Mouse (Mus musculus): ENCODE results near the gene Kcnj4.

The Kcnj4 gene

DNA sequence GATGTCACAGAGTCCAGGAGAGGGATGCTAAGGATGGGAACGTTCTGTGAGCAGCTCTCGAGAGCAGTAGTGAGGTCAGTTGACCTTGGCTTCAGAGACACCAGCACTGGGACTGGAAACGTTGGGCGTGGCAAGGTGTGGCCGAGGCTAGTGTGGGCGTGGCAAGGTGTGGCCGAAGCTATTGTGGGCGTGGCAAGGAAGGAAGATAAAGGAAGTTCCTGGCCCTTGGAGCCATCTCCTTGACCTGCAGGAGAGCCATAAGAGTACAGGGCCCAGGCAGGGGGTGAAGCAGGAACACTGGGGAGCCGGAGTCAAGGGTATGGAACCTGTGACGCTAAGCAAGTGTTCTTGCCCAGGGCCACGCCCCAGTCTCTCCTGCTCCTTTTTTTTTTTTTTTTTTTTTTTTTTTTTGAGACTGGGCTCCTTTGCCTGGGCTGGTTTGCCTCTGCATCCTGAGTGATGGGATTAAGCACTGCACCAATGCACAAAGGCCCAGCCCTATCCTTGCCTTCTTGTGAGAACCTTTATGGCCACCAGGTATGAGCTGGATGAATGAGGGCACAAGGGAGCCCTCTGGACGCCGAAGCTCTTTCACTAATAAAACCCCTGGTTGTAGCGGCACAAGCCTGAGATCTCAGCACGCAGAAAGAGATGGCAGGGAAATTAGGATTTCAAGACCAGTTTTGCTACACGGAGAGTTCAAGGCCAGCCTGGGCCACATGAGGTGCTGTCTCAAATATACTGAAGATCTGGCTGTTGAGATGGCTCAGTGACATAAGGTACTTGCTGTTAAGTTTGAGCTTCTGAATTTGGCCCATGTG lies 14.6 kb upstream of the Kcnj4 start:
- POLR2A ChIA-PET, result interaction anchor here in 3 of 4 experiments (0.5 to 3.7 kb wide), 32 partner anchors 8 to 736 kb away, joined by 3 to 41 read pairs (median 4); partner anchors contain the start of genes Ddx17 (in 3 of the 3), Dmc1 (in 2 of the 3) and Kcnj4 (in 1 of the 3)
- CTCF ChIA-PET, result interaction anchor here in 3 of 4 experiments (0.5 to 1.2 kb wide), 6 partner anchors 26 to 669 kb away, joined by 3 to 5 read pairs (median 4); partner anchors contain the start of genes Cby1 (in 1 of the 3), Ddx17 (in 1 of the 3) and Fam227a (in 1 of the 3)

DNA sequence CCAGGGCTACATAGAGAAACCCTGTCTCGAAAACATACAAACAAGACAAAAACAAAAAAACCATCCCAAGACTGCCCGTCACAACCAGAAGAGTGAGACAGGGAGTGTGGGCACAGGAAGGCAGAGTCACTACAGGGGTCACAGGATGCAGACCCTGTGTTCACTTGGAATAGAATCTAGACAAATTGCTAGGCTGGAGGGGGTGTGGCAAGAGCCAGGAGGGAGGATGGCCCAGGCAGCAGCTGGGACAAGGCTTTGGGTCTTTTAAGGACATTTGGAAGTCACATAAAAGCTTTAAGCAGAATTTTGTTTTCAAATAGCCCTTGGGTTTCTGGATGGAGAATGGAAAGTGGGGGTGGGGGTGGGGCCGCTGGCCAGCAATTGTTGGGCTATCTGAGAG lies 13.5 kb upstream of the Kcnj4 start:
- ChIA-PET POLR2A (interaction anchor here (0.6 to 3.7 kb wide), 20 partner anchors 9 to 555 kb away, joined by 3 to 41 read pairs (median 6); partner anchors contain the start of genes Ddx17 (in 3 of the 4), Dmc1 (in 1 of the 4) and Kcnj4 (in 1 of the 4)), CTCF (interaction anchor here in 1 of 4 experiments (1.2 kb wide), 1 partner anchor 140 kb away, joined by 4 read pairs; the partner anchor contains the start of genes Cby1 and Fam227a)

DNA sequence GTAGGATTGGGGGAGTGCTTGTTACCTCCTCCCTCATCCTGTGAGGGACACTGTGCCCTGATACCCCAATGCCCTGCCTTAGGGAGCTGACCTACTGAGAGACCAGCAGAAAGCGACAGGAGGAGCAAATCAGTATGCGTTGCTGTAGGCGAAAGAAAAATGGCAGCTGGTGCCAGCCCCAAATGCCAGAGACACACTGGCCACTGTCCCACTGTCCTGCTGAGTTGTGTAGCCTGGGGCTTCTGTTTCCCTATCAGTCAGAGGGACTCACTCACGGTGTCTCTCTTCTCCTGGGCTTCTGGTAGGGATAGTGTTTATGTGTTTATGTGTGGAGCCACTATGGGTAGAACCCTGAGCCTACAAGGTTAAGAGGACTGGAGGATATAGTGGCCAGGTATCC lies 12.7 kb upstream of the Kcnj4 start:
- ChIA-PET CTCF (no interaction called here), POLR2A (interaction anchor here in 2 of 4 experiments (0.7 to 4.8 kb wide), 11 partner anchors 10 to 36 kb away, joined by 3 to 48 read pairs (median 14); partner anchors contain the start of genes Ddx17 (in 1 of the 2) and Kcnj4 (in 1 of the 2))

DNA sequence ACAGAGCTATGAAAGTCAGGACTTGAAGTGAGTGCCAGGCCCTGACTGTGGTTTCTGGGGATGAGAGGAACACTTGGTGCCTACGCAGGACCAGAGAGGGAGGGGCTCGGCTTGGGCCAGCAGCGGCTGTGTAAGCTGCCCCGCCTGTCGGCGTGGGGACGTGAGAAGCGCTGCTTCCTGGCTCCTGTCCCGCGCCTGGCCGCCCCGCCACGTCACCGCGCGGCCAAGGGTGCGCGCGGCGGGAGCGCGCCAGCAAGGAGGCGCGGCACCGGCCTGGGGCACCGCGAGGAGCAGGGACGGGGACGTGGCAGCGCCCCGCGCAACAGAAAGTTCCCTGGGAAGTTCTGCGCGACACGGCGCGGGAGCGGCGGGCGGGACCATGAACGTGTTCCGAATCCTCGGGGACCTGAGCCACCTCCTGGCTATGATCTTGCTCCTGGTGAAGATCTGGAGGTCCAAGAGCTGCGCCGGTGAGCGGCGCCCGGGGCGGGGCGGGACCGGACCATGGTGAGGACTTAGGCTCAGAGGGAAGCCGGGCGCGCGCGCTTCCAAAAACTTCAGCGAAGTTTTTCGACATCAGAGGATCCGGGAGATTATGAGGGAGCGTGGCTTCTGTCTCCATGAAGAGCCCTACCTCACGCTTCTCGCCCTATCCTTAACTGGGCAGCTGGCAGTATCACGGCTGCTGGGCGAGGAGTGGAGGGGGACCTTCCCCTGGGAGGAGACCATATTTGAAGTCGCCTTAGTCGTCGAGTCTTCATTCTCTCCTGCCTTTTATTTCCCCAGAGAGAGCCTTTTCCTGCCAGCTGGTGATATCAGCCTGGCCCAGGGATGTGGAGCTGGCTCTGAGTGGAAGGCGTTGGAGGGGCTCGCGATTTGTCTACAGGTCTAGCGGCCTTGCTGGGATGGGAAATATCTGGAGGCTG lies 11.4 kb upstream of the Kcnj4 start, which contains the start of gene Kdelr3:
TSS of gene Kdelr3 (plus strand) at position 241 of the 926 bp plus-strand sequence.
- POLR2A ChIA-PET, result interaction anchor here (0.5 to 4.8 kb wide), 50 partner anchors 8 to 1523 kb away, joined by 3 to 48 read pairs (median 3); partner anchors contain the start of genes Ddx17 (in 4 of the 4), Dmc1 (in 2 of the 4), Kcnj4 (in 2 of the 4) and Cby1 (in 1 of the 4)
- CTCF ChIA-PET, result interaction anchor here in 2 of 4 experiments (0.9 to 2.0 kb wide), 3 partner anchors 12 to 135 kb away, joined by 3 to 7 read pairs (median 6); partner anchors contain the start of genes Dmc1 (in 1 of the 2) and Kcnj4 (in 1 of the 2)

DNA sequence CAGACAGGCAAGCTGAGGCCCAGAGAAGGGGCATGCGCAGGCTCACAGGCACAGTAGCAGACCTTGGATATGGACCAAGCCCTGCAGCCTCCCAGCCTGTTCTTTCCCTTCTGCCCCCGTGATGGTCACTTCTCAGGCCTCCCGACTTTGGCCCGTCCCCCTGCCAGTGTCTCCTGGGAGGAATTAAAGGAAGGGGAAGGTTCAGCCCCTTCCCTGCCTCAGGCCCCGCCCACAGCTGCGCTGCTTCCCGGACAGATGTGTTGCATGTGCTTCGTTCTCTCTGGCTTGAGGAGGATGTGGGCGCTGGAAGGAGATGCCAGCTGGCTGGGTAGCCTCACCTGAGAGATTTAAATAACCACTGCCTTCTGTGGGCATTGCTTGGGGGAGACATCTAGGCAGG lies 8.9 kb upstream of the Kcnj4 start:
- ChIA-PET CTCF (interaction anchor here in 1 of 4 experiments (0.6 kb wide), 1 partner anchor 139 kb away, joined by 3 read pairs; no protein-coding TSS in a partner anchor), POLR2A (interaction anchor here in 2 of 4 experiments (0.8 to 4.8 kb wide), 7 partner anchors 8 to 91 kb away, joined by 3 to 48 read pairs (median 7); partner anchors contain the start of genes Ddx17 (in 2 of the 2), Dmc1 (in 2 of the 2) and Kcnj4 (in 2 of the 2))

DNA sequence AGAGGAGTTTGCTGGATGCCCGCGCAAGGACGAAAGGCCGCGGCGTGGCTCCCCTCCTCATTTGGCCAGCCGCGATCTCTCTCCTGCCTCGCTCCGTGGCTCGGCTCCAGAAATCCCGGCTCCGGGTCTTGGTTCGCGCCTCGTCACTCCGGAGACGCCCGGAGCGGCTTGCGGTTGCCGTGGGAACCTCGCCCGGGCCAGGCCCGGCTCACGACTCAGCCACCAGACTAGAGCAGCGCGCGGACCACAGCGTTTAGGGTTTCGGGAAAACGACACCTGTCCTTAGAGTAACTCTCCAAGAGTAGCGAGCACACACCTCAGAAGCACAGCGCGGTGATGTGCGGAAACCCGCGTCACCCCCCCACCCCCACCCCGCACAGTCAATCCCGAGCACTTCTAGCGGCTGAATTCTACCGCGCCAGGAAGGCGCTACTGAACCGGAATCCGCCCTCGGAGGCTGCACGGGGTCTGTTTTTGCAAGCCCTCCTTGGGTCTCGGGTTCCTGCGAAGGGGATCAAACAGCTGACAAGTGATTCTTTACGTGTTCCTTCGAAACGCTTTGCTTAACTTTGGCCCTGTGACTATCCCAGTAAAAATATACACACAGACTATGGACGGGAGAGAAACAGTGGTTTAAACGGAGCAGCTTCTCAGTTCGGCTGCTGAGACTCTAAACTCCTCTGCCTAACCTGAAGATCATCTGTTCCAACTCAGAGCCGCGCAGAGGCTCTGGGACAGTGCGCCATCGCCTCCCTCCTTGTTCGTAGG lies 6.7 kb upstream of the Kcnj4 start:
- ChIA-PET CTCF (no interaction called here), POLR2A (interaction anchor here in 3 of 4 experiments (0.6 to 2.1 kb wide), 12 partner anchors 8 to 1105 kb away, joined by 3 to 7 read pairs (median 3); partner anchors contain the start of genes Ddx17 (in 2 of the 3), Dmc1 (in 1 of the 3) and Mpst (in 1 of the 3))

DNA sequence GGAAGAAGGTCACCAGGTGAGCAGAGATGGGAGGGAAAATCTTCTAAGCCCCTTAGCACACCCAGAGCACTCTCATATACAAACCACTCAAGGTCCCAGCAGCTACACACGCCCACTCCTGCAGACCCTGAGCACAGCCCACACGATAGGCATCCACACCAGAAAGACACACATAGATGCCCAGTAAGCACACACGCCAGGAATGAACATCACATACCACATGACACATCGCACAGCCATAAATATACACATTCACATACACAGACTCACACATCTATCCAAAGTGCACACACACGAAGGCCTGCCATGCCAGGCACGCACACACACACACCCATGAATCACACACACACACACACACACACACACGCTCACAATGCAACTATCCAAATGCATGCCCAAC lies 5.4 kb upstream of the Kcnj4 start:
- ChIA-PET CTCF (interaction anchor here in 1 of 4 experiments (1.2 kb wide), 1 partner anchor 117 kb away, joined by 3 read pairs; no protein-coding TSS in a partner anchor), POLR2A (interaction anchor here in 2 of 4 experiments (0.6 to 1.6 kb wide), 7 partner anchors 11 to 159 kb away, joined by 3 to 7 read pairs (median 3); partner anchors contain the start of gene Ddx17 (in 1 of the 2))

DNA sequence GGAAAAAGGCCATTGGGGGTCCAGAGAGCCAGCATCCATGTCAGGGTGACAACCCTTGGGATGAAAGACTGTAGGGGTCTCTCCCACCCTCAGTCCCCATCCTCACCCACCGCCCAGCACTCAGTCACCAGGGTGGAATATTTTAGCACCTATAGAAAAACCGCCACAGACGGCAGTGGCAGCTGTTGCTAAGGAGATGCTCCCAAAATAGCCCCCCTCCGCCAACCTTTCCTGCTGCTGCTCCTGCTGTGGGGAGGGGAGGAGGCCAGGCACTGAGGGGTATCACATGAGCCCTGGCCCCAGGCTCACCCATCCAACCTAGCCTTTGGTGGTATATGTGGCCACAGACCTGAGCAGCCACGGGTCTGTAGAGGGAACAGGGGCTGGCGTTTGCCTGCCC lies 5.0 kb upstream of the Kcnj4 start:
- POLR2A ChIA-PET, result interaction anchor here in 1 of 4 experiments (1.6 kb wide), 1 partner anchor 11 kb away, joined by 3 read pairs; no protein-coding TSS in a partner anchor
- CTCF ChIA-PET, result interaction anchor here in 1 of 4 experiments (1.2 kb wide), 1 partner anchor 117 kb away, joined by 3 read pairs; no protein-coding TSS in a partner anchor

DNA sequence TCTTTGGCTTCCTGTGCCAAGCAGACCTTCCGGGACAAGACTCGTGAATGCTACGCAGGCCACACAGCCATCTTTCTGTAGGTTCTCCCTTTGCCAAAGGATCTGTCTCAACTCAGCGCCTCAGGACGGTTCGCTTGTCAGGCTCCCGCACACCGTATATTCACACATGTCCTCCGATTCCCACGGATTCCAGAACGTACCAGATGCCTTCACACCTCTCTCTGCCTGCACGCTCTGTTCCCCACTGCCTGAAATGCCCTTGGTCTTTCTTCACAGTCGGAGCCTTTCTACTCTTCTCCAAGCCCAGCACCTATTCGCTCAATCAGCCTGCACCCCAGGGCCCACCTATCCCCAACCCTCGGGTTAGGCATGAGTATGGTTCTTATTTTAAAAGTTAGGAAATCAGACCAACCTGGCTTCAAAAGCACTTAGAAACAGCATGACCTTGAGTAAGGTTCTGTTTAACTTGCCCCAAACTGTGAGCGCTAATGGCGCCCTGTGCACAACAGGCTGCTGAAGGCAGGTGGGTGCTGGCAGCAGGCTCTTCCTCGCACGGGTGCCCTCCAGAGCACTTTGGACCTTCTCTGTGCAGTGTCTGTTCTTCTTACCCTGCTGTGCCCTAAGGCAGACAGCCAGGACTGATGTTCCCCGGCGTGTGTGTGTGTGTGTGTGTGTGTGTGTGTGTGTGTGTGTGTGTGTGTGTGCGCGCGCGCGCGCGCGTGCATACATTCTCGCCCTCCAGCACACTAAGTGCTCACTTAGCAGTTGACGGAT lies 2.2 kb upstream of the Kcnj4 start:
- CTCF ChIA-PET, result no interaction called here
- POLR2A ChIA-PET, result interaction anchor here in 2 of 4 experiments (0.6 to 3.1 kb wide), 6 partner anchors 9 to 91 kb away, joined by 3 to 26 read pairs (median 4); partner anchors contain the start of genes Ddx17 (in 1 of the 2) and Kdelr3 (in 1 of the 2)

DNA sequence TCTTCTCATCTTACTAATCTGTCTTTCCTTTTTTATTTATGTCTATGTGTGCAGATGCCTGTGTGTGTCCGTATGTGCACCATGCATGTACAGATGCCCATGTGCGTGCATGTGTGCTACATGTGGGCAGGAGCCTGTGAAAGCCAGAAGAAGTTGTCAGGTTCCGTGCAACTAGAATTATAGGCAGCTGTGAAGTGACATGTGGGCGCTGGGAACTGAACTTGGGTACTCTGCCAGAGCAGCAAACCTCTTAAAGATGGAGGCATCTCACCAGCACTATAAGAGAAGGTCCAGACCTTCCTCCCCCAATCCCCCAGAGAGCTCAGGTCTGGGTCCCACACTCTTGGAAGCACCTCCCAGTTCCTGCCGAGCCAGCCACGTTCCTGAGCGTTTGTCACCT lies 1.4 kb upstream of the Kcnj4 start:
- CTCF ChIA-PET, result no interaction called here
- POLR2A ChIA-PET, result interaction anchor here in 2 of 4 experiments (0.6 to 4.0 kb wide), 6 partner anchors 9 to 100 kb away, joined by 3 to 26 read pairs (median 4); partner anchors contain the start of gene Kdelr3 (in 2 of the 2)

DNA sequence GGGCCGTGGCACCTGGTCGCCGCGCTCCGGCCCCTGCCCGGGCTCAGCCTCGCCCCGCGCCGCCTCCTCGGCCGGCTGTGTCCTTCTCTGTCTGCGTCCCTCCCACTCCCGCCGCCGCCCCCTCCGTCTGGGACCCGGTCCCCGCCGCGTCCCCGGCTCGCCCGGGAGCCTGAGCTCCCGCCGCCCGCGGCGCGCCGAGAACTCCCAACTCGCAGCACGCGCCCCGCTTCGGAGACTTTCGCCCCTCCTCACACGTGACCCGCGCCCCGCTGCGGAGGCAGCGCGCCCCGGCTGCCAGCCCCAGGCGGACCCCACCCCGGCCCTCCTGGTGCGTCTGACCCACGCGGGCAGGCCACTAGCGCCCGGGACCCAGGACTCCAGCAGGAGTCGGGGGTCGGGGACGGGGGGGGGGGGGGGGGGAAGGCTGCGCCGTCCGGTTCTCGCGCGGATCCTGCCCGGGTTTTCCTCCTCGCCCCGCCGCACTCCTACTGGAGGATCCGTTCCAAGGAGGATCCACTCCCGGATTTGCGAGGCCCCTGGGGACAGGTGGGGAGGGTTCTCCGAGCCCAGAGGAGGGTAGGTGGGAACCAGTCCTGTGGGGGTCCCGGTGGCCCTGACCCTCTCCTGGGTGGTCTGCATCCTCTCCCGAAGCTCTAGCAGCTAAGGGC lies 709 bp upstream of the Kcnj4 start:
- CTCF ChIA-PET, result interaction anchor here in 2 of 4 experiments (0.5 to 1.7 kb wide), 6 partner anchors 8 to 225 kb away, joined by 3 to 5 read pairs (median 3); partner anchors contain the start of gene Fam227a (in 1 of the 2)
- POLR2A ChIA-PET, result interaction anchor here (0.5 to 4.0 kb wide), 29 partner anchors 8 to 262 kb away, joined by 3 to 26 read pairs (median 4); partner anchors contain the start of genes Ddx17 (in 3 of the 4), Kdelr3 (in 3 of the 4), Dmc1 (in 1 of the 4) and Josd1 (in 1 of the 4)

DNA sequence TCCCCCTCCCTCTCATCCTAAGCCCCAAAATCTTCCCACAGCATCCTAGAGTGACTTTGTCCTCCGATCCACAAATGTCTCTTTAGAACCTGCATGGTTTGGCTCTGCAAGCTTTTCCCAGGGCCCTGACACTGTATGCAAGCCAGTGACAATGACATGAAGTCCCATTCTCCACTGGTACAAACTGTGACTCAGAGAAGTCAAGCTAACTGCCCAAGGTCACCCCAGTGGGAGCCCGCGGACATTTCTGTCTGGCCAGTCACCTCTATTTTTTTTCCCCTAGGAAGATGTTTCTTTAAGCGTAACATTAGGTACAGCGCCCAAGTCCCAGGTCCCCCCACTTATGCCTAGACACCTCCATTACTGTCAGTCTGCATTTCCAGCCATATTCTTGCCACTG lies 1.6 kb downstream of the Kcnj4 start:
- POLR2A ChIA-PET, result interaction anchor here in 3 of 4 experiments (0.6 to 4.0 kb wide), 8 partner anchors 10 to 698 kb away, joined by 3 to 18 read pairs (median 4); partner anchors contain the start of genes Ddx17 (in 1 of the 3), Josd1 (in 1 of the 3) and Kdelr3 (in 1 of the 3)
- CTCF ChIA-PET, result interaction anchor here in 1 of 4 experiments (1.9 kb wide), 1 partner anchor 13 kb away, joined by 7 read pairs; the partner anchor contains the start of gene Kdelr3

DNA sequence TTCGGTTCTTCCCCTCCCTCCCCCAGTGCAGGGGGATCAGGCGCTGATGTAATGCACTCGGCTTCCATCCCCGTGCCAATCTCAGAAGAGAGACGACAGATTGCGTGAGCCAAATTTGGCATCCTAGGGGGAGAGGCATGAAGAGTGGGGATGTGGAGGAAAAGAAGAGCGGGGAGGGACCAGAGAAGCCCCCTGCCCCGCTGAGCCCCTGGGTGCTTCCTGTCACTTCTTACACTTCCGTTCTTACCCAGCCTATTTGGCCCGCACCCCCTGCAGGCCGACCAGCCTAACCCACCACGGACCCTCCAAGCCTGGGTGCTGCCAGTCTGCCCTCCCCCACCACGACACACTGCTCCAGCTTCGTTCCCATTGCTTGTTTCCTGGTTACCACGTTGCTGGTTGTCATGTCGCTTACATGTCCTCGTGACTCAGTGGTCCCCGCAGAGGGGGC lies 2.1 kb downstream of the Kcnj4 start:
- ChIA-PET POLR2A (interaction anchor here in 2 of 4 experiments (0.7 to 4.0 kb wide), 4 partner anchors 12 to 86 kb away, joined by 3 to 18 read pairs (median 3); partner anchors contain the start of genes Ddx17 (in 1 of the 2) and Kdelr3 (in 1 of the 2)), CTCF (no interaction called here)

DNA sequence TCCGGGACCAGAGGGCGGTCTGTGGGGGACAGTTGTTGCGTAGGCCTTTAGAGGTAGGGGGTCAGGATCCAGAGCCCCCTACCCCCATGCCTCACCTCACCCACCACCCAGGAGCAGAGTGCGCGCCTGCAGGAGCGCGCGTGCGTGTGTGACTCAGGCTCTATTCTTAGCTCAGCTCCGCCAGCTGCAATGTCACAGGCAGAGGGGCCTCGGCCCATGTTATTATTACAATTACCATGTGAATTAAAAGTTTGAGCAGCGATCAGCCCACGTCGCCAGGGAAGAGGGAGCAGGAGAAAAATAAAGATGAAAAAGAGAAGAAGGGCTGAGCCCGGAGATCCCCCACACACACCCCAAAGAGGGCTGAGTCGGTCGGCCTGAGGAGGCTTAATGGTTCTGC lies 4.9 kb downstream of the Kcnj4 start:
- CTCF ChIA-PET, result interaction anchor here in 1 of 4 experiments (0.5 kb wide), 1 partner anchor 427 kb away, joined by 3 read pairs; no protein-coding TSS in a partner anchor
- POLR2A ChIA-PET, result interaction anchor here in 3 of 4 experiments (0.9 to 2.0 kb wide), 7 partner anchors 10 to 190 kb away, joined by 3 to 5 read pairs (median 3); partner anchors contain the start of genes Cby1 (in 1 of the 3), Ddx17 (in 1 of the 3), Dmc1 (in 1 of the 3) and Gtpbp1 (in 1 of the 3)

Measured in embryonic stem cell, embryonic (primary cell).